Mouse (Mus musculus): ENCODE results near the gene Stard13.

Stard13 gene

GRCm38 (mm10) chr5:151142671-151143601 is 90.7 kb downstream of the Stard13 start:
- DNase-seq (ENCODE audit: low read depth, low spot score): peak; percentile 96

- peak; percentile 52 for DNase-seq (ENCODE audit: low read depth, low spot score)
These were observed 91.4 kb downstream of the Stard13 start for GRCm38 (mm10) chr5:151142241-151142640.

GRCm38 (mm10) chr5:151137901-151138300 is 95.7 kb downstream of the Stard13 start:
- no peak for DNase-seq (ENCODE audit: low read depth, low spot score)

- DNase-seq (ENCODE audit: low read depth, low spot score): no peak
These were observed 96.3 kb downstream of the Stard13 start for GRCm38 (mm10) chr5:151137311-151137710.

- peak; percentile 43 for DNase-seq (ENCODE audit: low read depth, low spot score)
These were observed 97.7 kb downstream of the Stard13 start for GRCm38 (mm10) chr5:151135965-151136364.

- DNase-seq (ENCODE audit: low read depth, low spot score): no peak
These were observed 98.4 kb downstream of the Stard13 start for GRCm38 (mm10) chr5:151135078-151135826.

- no peak for DNase-seq (ENCODE audit: low read depth, low spot score)
These were observed 99.4 kb downstream of the Stard13 start for GRCm38 (mm10) chr5:151134202-151134601.

GRCm38 (mm10) chr5:151133744-151134143 is 99.9 kb downstream of the Stard13 start:
- no peak for DNase-seq (ENCODE audit: low read depth, low spot score)

GRCm38 (mm10) chr5:151129762-151130161 is 103.9 kb downstream of the Stard13 start:
- no peak for DNase-seq (ENCODE audit: low read depth, low spot score)

- no peak for DNase-seq (ENCODE audit: low read depth, low spot score)
These were observed 106.3 kb downstream of the Stard13 start for GRCm38 (mm10) chr5:151127298-151127717.

GRCm38 (mm10) chr5:151126608-151127005 is 107.0 kb downstream of the Stard13 start:
- DNase-seq (ENCODE audit: low read depth, low spot score): no peak

GRCm38 (mm10) chr5:151125985-151126607 is 107.5 kb downstream of the Stard13 start:
- no peak for DNase-seq (ENCODE audit: low read depth, low spot score)

GRCm38 (mm10) chr5:151117846-151118245 is 115.8 kb downstream of the Stard13 start:
- no peak for DNase-seq (ENCODE audit: low read depth, low spot score)

- DNase-seq (ENCODE audit: low read depth, low spot score): no peak
These were observed 117.3 kb downstream of the Stard13 start for GRCm38 (mm10) chr5:151116192-151116887.

GRCm38 (mm10) chr5:151112743-151113142 is 120.9 kb downstream of the Stard13 start:
- no peak for DNase-seq (ENCODE audit: low read depth, low spot score)

- no peak for DNase-seq (ENCODE audit: low read depth, low spot score)
These were observed 122.4 kb downstream of the Stard13 start for GRCm38 (mm10) chr5:151111080-151111871.

GRCm38 (mm10) chr5:151110461-151110908 is 123.2 kb downstream of the Stard13 start:
- no peak for DNase-seq (ENCODE audit: low read depth, low spot score)

- DNase-seq (ENCODE audit: low read depth, low spot score): no peak
These were observed 123.8 kb downstream of the Stard13 start for GRCm38 (mm10) chr5:151109822-151110221.

- no peak for DNase-seq (ENCODE audit: low read depth, low spot score)
These were observed 124.7 kb downstream of the Stard13 start for GRCm38 (mm10) chr5:151108955-151109354.

GRCm38 (mm10) chr5:151108291-151108897 is 125.2 kb downstream of the Stard13 start:
- no peak for DNase-seq (ENCODE audit: low read depth, low spot score)
